Mouse (Mus musculus) Patski (cell line): ENCODE measurements around the gene Ccnk. TPM values are rescaled to one million over a fixed set of nuclear protein-coding genes. Genes with fewer than 3 reads are reported as not detected.

Source experiments
- ATAC-seq: fragments of 100-300 bp; one replicate; pipeline ENCODE4 v1.8.0; 2021
- CTCF ChIA-PET: fragments of 350-600 bp; sonication (Branson Sonifier 250); formaldehyde crosslinking; loops from one replicate; lab custom pipeline; 2022; ENCODE audit warnings: inconsistent platforms; lab: Charles Lee
- POLR2A ChIA-PET: fragments of 350-600 bp; sonication (Branson Sonifier 250); formaldehyde crosslinking; loops from one replicate; lab custom pipeline; 2022; ENCODE audit warnings: antibody characterized with exemption, inconsistent platforms; lab: Charles Lee
- DNase-seq: peaks from one replicate; pipeline ENCODE4 v3.0.0-alpha.2; 2011; ENCODE audit warnings: low read depth, low spot score
- H3K27me3 ChIP-seq: fragments of 371-371 bp; one replicate; pipeline ENCODE4 v1.5.1; 2021
- CTCF ChIP-seq: fragments of 100-300 bp; IDR thresholded peaks from one replicate; pipeline ENCODE4 v1.5.1; 2021
- in situ Hi-C: fragments of 300-500 bp; cut with MboI; formaldehyde crosslinking; loops from 3 replicates; pipeline ENCODE4 v1.11.1; 2018; ENCODE audit warnings: low pct_unique_long_range_greater_than_20kb, mixed read lengths
- polyA plus RNA-seq: library from polyadenylated mRNA; unstranded; gene quantifications from one replicate; pipeline ENCODE4 v1.2.3, GENCODE M21; 2021

Gene Ccnk
- polyA plus RNA-seq, 1 experiment from 2014 or later: 26.0 TPM

DNA sequence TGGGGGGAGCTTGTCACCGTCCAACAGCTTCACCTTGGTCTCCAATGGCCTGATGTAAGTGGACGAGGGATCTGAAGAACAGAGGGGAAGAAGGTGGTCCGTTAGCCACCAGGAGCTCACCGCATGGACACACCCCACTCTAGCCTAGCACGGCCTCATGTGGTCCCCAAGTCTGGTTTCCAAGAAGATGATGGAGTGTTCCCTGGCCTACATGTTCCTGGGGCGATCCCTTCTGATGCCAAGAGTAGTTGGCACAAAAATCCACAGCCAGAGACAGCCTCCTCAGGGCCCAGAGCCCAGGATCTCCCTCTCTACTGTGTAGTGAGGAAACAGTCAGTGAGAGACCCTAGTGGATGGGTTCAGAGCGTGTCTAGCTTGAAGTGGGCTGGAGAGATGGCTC is 42.3 kb downstream of the Ccnk start:
- ATAC-seq: no peak
- ChIA-PET POLR2A (no interaction called here), CTCF (no interaction called here)
- no peaks in the 10 kb centered on the region for H3K27me3 ChIP-seq
- DNase-seq: no peak
- in situ Hi-C loops: no loop called here
- TF ChIP-seq CTCF: no peak

- ChIA-PET POLR2A (no interaction called here), CTCF (no interaction called here)
- TF ChIP-seq CTCF: no peak
- DNase-seq (no peak), ATAC-seq (peak; percentile 94)
- H3K27me3 ChIP-seq: no peaks in the 10 kb centered on the region
- in situ Hi-C loops: no loop called here
These were observed 44.0 kb downstream of the Ccnk start for GRCm38 (mm10) chr12:108223357-108223756.

DNA sequence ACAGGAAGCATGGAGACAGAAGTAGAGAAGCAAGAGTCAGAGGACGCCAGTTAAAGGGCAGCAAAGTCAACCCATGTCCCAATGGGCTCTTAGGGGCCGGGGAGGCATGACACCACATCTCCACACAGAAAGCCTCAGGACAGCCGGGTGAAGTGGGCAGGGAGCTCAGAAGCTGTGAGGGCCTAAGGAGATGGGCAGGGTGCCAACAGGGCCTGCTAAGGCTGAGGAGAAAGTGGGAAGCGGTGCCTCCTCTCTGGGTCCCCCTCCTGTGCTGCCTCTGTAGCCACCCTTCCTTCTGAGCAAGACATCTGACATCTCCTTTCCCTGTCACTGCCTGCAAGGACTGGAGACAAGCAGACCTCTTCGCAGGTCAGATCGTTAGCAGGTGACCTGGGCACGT is 46.4 kb downstream of the Ccnk start:
- in situ Hi-C loops: loop anchor here (5.0 kb wide), 1 partner anchor 62 kb away; no protein-coding TSS in a partner anchor
- POLR2A ChIA-PET: interaction anchor here (0.6 kb wide), 1 partner anchor 293 kb away, joined by 3 read pairs; no protein-coding TSS in a partner anchor
- DNase-seq: no peak
- ATAC-seq: no peak
- no peak for TF ChIP-seq CTCF
- no peaks in the 10 kb centered on the region for H3K27me3 ChIP-seq
- CTCF ChIA-PET: interaction anchor here (1.4 to 2.4 kb wide), 2 partner anchors 44 to 66 kb away, joined by 3 to 11 read pairs; no protein-coding TSS in a partner anchor

DNA sequence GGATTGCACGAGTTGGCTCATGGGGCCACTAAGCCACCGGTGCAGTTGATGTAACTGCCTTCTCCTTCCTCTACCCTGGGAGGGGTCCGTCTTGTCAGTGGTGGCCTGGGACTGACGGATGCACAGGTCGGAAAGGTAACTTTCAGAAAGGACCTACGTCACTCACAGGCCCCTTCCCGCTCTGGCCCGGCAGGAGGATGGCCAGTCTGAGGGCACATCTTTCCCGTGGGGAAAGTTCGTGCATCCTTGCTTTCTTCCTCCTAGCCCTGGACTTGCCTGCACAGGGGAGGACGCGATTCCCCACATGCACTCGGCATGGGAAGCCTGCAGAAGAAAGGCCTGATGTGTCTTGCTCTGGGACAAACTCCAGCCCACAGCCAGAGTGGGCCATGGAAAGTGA is 46.8 kb downstream of the Ccnk start:
- no peak for ATAC-seq
- no peak for TF ChIP-seq CTCF
- ChIA-PET POLR2A (no interaction called here), CTCF (interaction anchor here (1.4 to 2.4 kb wide), 2 partner anchors 43 to 66 kb away, joined by 3 to 11 read pairs; no protein-coding TSS in a partner anchor)
- no peak for DNase-seq
- no peaks in the 10 kb centered on the region for H3K27me3 ChIP-seq
- in situ Hi-C loops: loop anchor here (5.0 kb wide), 1 partner anchor 61 kb away; no protein-coding TSS in a partner anchor

DNA sequence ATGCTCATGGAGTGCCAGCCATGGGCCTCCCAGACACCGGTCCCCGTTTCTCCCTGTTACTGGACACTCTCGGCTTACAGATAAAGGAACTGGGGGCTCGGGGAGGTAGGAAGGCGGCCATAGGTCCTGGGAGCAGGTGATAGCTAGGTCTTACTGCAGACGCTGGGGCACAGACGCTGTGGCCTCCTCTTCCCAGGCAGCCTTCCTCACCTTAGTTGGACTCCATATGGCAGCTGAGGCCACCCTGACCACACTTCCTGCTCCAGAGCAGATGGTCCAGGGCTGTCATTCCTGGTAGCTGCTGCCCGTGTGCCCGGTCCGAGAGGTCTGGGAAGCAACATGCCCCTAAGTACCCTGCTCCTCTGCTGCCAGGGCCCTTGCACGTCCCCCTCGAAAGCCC is 47.6 kb downstream of the Ccnk start:
- CTCF ChIA-PET: no interaction called here
- DNase-seq (no peak), ATAC-seq (no peak)
- POLR2A ChIA-PET: no interaction called here
- in situ Hi-C loops: loop anchor here (5.0 kb wide), 1 partner anchor 60 kb away; no protein-coding TSS in a partner anchor
- H3K27me3 ChIP-seq: no peaks in the 10 kb centered on the region
- TF ChIP-seq CTCF: no peak

DNA sequence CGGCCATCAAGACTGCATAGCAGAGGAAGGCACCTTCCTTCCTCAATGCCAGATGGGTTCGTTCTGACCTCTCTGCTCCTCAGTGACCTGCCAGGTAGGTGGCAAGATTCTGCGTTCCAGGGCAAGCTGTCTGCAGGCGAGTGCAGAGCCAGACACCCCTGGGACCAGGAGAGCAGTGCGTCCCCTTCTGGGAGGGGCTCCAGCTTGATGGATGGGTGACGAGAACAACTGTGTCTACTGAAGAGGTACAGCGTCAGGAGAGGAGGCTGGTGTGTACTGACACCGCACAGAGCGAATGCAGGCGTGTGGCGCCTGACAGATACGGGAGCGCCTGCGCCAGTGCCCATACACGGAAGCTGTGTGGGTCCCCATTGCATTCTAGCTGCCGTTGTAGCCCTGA is 48.1 kb downstream of the Ccnk start:
- TF ChIP-seq CTCF: no peak
- CTCF ChIA-PET: no interaction called here
- H3K27me3 ChIP-seq: no peaks in the 10 kb centered on the region
- DNase-seq (no peak), ATAC-seq (no peak)
- POLR2A ChIA-PET: no interaction called here
- in situ Hi-C loops: loop anchor here (5.0 kb wide), 1 partner anchor 60 kb away; no protein-coding TSS in a partner anchor

- POLR2A ChIA-PET: no interaction called here
- CTCF ChIA-PET: interaction anchor here (1.5 kb wide), 1 partner anchor 13 kb away, joined by 4 read pairs; no protein-coding TSS in a partner anchor
- in situ Hi-C loops: no loop called here
- DNase-seq (no peak), ATAC-seq (no peak)
- H3K27me3 ChIP-seq: no peaks in the 10 kb centered on the region
- TF ChIP-seq CTCF: no peak
These were observed 50.7 kb downstream of the Ccnk start for GRCm38 (mm10) chr12:108230077-108230476.

- no peak for TF ChIP-seq CTCF
- DNase-seq (no peak), ATAC-seq (no peak)
- POLR2A ChIA-PET: no interaction called here
- CTCF ChIA-PET: interaction anchor here (1.3 to 1.5 kb wide), 3 partner anchors 14 to 48 kb away, joined by 3 to 5 read pairs (median 4); no protein-coding TSS in a partner anchor
- H3K27me3 ChIP-seq: no peaks in the 10 kb centered on the region
- in situ Hi-C loops: no loop called here
These were observed 51.7 kb downstream of the Ccnk start for GRCm38 (mm10) chr12:108230821-108231794.

GRCm38 (mm10) chr12:108231901-108232300 is 52.5 kb downstream of the Ccnk start:
- no peak for TF ChIP-seq CTCF
- ChIA-PET CTCF (interaction anchor here (1.3 to 1.5 kb wide), 3 partner anchors 14 to 48 kb away, joined by 3 to 5 read pairs (median 4); no protein-coding TSS in a partner anchor), POLR2A (interaction anchor here (1.0 kb wide), 1 partner anchor 272 kb away, joined by 3 read pairs; no protein-coding TSS in a partner anchor)
- H3K27me3 ChIP-seq: no peaks in the 10 kb centered on the region
- DNase-seq (no peak), ATAC-seq (no peak)
- in situ Hi-C loops: no loop called here

DNA sequence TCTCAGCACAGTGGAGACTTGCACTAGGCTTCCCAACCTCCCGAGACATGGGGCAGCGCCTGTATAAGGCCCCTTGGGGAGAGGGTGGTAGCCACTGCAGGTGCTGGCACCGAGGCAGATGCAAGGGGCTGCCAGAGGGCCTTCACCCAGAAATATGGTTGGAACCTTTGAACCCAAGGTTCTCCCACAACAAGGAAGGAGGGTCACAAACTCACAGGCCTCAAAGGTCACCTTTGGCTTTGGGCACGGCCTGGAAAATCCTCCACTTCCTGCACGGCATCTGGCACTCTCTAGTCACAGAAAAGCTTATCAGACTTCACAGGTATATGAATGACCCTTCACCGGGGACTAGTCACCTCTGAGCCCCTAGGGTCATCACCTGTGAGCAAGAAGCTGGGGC is 54.4 kb downstream of the Ccnk start:
- no peaks in the 10 kb centered on the region for H3K27me3 ChIP-seq
- ATAC-seq: no peak
- ChIA-PET POLR2A (no interaction called here), CTCF (no interaction called here)
- no peak for DNase-seq
- in situ Hi-C loops: no loop called here
- TF ChIP-seq CTCF: no peak
